Comparison of ENCODE assay signal across 8 mouse cellular contexts in the genomic region with DNA sequence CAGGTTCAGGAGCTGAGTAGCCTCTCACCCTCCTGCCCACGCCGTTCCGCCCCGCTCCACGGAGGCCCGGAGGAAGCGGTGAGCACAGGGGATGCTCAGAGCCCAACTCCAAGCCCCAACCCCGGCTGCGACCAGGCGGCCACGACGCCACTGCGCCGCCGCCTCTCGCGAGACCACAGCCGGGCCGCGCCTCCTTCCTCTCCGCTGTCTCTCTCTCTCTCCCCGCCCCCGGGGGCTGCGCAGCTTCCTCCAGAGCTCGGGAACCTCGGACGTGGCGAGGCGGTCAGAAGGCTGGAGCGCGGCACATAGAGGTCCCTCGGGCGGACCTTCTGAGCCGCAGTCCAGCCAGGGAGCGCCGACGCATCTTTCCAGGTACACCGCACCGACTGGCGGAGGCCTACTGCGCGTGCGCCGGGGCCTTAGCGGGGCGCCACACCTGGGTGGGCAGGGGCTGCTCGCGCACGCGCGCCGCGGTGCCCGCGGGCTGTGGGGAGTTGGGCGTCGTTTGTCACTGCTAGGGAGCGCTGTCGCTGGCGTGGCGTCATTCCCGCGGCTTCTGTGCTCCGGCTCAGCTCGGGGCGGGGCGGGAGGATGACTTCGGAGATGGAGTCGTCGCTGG. TPM values are rescaled to one million over a fixed set of nuclear protein-coding genes. Genes with fewer than 3 reads are reported as not detected.
DNase-seq lines count a peak whose midpoint lies in the region; ATAC-seq lines count a peak whose summit lies in the region.

A gene (plus strand): TSS at position 180 of the 619 bp plus-strand sequence.

- peak within 1 kb of the TSS; percentile 90 for H3K4me2 ChIP-seq in heart, embryonic 13.5 days
- H3K4me2 ChIP-seq in liver, embryonic 12.5 days: peak within 1 kb of the TSS; percentile 96
- peak within 1 kb of the TSS; percentile 73 for H3K4me2 ChIP-seq in stomach, embryonic 15.5 days

- peak; percentile 92 for ATAC-seq in heart, embryonic 13.5 days (ENCODE audit: extremely low read depth, insufficient number of reproducible peaks, low FRiP score, low TSS enrichment)
- peak; percentile 94 for ATAC-seq in liver, embryonic 12.5 days
- ATAC-seq in stomach, embryonic 15.5 days (ENCODE audit: insufficient read depth, low FRiP score, low read depth): peak; percentile 98

- peak within 1 kb of the TSS; percentile 88 for H3K27ac ChIP-seq in brown adipose tissue, adult 24 weeks (replicated peaks; ENCODE audit: low read depth, low read length)
- peak within 1 kb of the TSS; percentile 93 for H3K27ac ChIP-seq in heart, embryonic 13.5 days (replicated peaks)
- H3K27ac ChIP-seq in liver, embryonic 12.5 days: peak within 1 kb of the TSS; percentile 89
- H3K27ac ChIP-seq in stomach, embryonic 15.5 days: peak within 1 kb of the TSS; percentile 96

- peak within 1 kb of the TSS; percentile 92 for H3K4me3 ChIP-seq in brown adipose tissue, adult 24 weeks (ENCODE audit: insufficient read depth, low read depth, low read length)
- peak within 1 kb of the TSS; percentile 93 for H3K4me3 ChIP-seq in heart, embryonic 13.5 days
- H3K4me3 ChIP-seq in liver, embryonic 12.5 days: peak within 1 kb of the TSS; percentile 79
- peak within 1 kb of the TSS; percentile 79 for H3K4me3 ChIP-seq in stomach, embryonic 15.5 days (replicated peaks)

- H3K27me3 ChIP-seq in heart, embryonic 13.5 days (replicated peaks): no peaks in the 10 kb centered on the region
- H3K27me3 ChIP-seq in liver, embryonic 12.5 days (replicated peaks): no peaks in the 10 kb centered on the region
- H3K27me3 ChIP-seq in stomach, embryonic 15.5 days (replicated peaks): no peaks in the 10 kb centered on the region

- no peaks in the 10 kb centered on the region for H3K9me3 ChIP-seq in heart, embryonic 13.5 days
- no peaks in the 10 kb centered on the region for H3K9me3 ChIP-seq in liver, embryonic 12.5 days (replicated peaks)
- no peaks in the 10 kb centered on the region for H3K9me3 ChIP-seq in stomach, embryonic 15.5 days

- H3K9ac ChIP-seq in heart, embryonic 13.5 days: peak within 1 kb of the TSS; percentile 92
- H3K9ac ChIP-seq in liver, embryonic 12.5 days: peak within 1 kb of the TSS; percentile 83
- H3K9ac ChIP-seq in stomach, embryonic 15.5 days: peak within 1 kb of the TSS; percentile 74

- H3K4me1 ChIP-seq in brown adipose tissue, adult 24 weeks (ENCODE audit: control insufficient read depth, insufficient read depth, insufficient read length, low read length): 0 out of 2 replicates have a peak, but pooled peaks cover 2% of the 10 kb centered on the region
- H3K4me1 ChIP-seq in heart, embryonic 13.5 days: peaks cover 31% of the 10 kb centered on the region
- H3K4me1 ChIP-seq in liver, embryonic 12.5 days: peaks cover 27% of the 10 kb centered on the region
- H3K4me1 ChIP-seq in stomach, embryonic 15.5 days: peaks cover 18% of the 10 kb centered on the region

- WGBS in heart, embryonic 13.5 days: 0% methylated on average over 70 of the region's 70 CpGs
- WGBS in liver, embryonic 12.5 days (ENCODE audit: insufficient replicate concordance): under 1% methylated on average over 70 of the region's 70 CpGs
- under 1% methylated on average over 68 of the region's 70 CpGs for WGBS in stomach, embryonic 15.5 days

- peak; percentile 98 for DNase-seq in CD4-positive, CD25-positive, alpha-beta regulatory T cell, adult 2 months (ENCODE audit: low read depth, low spot score)
- DNase-seq in fat pad, adult 2 months (ENCODE audit: extremely low read depth, low read depth, low spot score): peak; percentile 57
- peak; percentile 98 for DNase-seq in kidney, postnatal 10 days
- peak; percentile 93 to 97 for DNase-seq in natural killer cell, adult 2 months (ENCODE audit: low spot score in 2 of 2)

- H3K36me3 ChIP-seq in heart, embryonic 13.5 days: peaks cover 7% of the 10 kb centered on the region; the same call in 1 of the 2 replicates
- no peaks in the 10 kb centered on the region for H3K36me3 ChIP-seq in liver, embryonic 12.5 days
- H3K36me3 ChIP-seq in stomach, embryonic 15.5 days: no peaks in the 10 kb centered on the region

RNA-seq across cellular contexts. Expression of the gene that starts here (rescaled TPM):
- polyA plus RNA-seq in brown adipose tissue, adult 24 weeks (2012; ENCODE audit: insufficient read depth, insufficient read length, missing spikeins): 5.0 and 6.9 TPM in 2 replicates
- polyA plus RNA-seq in heart, embryonic 13.5 days (2015; fragmentation: Nextera tagmentation; extraction: Ambion mirVana): 13.6 TPM in 2 replicates
- polyA plus RNA-seq in liver, embryonic 12.5 days (2016; fragmentation: Nextera tagmentation; extraction: Ambion mirVana): 6.5 and 7.6 TPM in 2 replicates
- 23.7 and 26.7 TPM in 2 replicates for polyA plus RNA-seq in stomach, embryonic 15.5 days (2015; fragmentation: Nextera tagmentation; extraction: Ambion mirVana)

Comparison
In these comparisons a context has a peak if more than half of its experiments do, and no peak if none do; other contexts are left out.
1. Peak in every context shown above with its lines: DNase-seq, ATAC-seq, H3K4me3 ChIP-seq and H3K27ac ChIP-seq.